Mouse (Mus musculus) liver, adult 2 months (tissue): ENCODE data around the gene Arhgap22.

Source experiments
- CTCF ChIP-seq: fragments of 200-500 bp; IDR thresholded peaks from 2 replicates; pipeline ENCODE4 v1.5.1; 2011; ENCODE audit warnings: low read depth, low read length, control low read depth
- POLR2A ChIP-seq: fragments of 200-500 bp; IDR thresholded peaks from 2 replicates; pipeline ENCODE4 v1.6.1; 2011; ENCODE audit warnings: low read length, control low read depth; ENCODE audit not compliant: insufficient read depth; ENCODE audit errors: extremely low read depth

DNA sequence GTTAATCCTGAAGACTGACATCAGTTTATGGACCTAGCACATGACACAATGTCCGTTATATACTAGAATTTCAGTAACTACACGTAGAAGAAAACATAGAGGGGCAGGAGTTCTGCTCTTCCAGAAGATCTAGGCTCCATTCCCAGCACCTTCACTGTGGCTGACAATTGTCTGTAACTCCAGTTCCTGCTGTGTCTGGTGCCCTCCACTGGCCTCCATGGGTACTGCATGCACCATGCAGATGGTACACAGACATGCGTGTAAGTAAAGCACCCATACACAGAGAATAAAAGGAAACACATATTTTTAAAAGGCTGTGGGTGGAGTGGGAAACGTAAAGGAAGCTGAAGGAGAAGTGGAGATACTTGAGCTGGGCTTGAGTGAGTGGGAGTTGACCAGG is 120.0 kb downstream of the Arhgap22 start:
- TF ChIP-seq CTCF: peak; percentile 82
- no peak for TF ChIP-seq POLR2A
